18 mouse cellular contexts compared by ENCODE assay signal in genomic region chr3:69667820-69668219, GRCm38 (mm10).
"Had no signal": no experiment of that assay in that cellular context is flagged by ENCODE, and none has a peak within 500 bp of the region (broad histone marks: within the 10 kb centered on the region; RNA-seq: fewer than 3 reads in every experiment).

No protein-coding gene starts in this region.

- H3K27ac ChIP-seq: kidney, postnatal 0 days; left cerebral cortex, adult 2 months; liver, embryonic 13.5 days; midbrain, embryonic 10.5 days; midbrain, embryonic 13.5 days; neural tube, embryonic 13.5 days; stomach, postnatal 0 days had no signal

- H3K4me1 ChIP-seq: liver, embryonic 13.5 days; megakaryocyte, embryonic 14.5 days; midbrain, embryonic 10.5 days; midbrain, embryonic 13.5 days; neural tube, embryonic 13.5 days had no signal

- H3K4me3 ChIP-seq: left cerebral cortex, adult 2 months; liver, embryonic 13.5 days; megakaryocyte, embryonic 14.5 days; midbrain, embryonic 10.5 days; midbrain, embryonic 13.5 days; myocyte; neural tube, embryonic 13.5 days had no signal

- ATAC-seq: intestine, postnatal 0 days; midbrain, embryonic 13.5 days; midbrain, embryonic 16.5 days had no signal

- DNase-seq: kidney, adult 2 months; kidney, postnatal 25 days; layer of hippocampus, postnatal 36 days; liver, embryonic 13.5 days; lung, adult 2 months; lung, postnatal 14 days; lung, postnatal 4 days; thymus, postnatal 25 days had no signal
